Mouse (Mus musculus) central nervous system, embryonic 14 days (tissue): ENCODE measurements around the gene Sstr4. TPM values are rescaled to one million over a fixed set of nuclear protein-coding genes. Genes with fewer than 3 reads are reported as not detected.

ENCODE experiments used
- polyA plus RNA-seq: library from polyadenylated mRNA; depleted of rRNA; stranded (reverse); fragments of >200 nt; gene quantifications from 2 replicates; pipeline ENCODE4 v1.2.3, GENCODE M21; 2012; rRNA removed

The Sstr4 gene
- polyA plus RNA-seq, result 1.9 and 2.7 TPM in 2 replicates

DNA sequence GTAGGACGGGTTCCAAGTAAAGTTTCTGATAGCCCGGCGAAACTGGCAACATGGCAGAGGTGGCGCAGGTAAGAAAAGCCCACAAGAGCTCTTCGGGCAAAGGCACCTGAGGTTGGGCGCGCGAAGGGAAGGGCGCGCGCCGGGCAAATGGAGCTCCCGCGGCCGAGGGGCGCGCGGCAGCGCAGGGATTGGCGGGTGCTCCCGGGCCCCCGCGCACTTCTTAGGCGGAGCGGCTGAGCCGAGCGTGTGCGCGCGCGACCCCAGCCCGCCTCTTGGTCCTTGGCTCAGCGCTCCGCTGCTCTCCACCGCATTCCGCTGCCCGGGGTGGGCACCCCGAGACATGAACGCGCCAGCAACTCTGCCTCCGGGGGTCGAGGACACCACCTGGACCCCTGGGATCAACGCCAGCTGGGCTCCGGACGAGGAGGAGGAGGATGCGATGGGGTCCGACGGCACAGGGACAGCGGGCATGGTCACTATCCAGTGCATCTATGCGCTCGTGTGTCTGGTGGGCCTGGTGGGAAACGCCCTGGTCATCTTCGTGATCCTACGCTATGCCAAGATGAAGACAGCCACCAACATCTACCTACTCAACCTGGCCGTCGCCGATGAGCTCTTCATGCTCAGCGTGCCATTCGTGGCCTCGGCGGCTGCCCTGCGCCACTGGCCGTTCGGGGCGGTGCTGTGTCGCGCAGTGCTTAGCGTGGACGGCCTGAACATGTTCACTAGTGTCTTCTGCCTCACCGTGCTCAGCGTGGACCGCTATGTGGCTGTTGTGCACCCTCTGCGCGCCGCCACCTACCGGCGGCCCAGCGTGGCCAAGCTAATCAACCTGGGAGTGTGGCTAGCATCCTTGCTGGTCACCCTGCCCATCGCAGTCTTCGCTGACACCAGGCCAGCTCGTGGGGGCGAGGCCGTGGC is at the start of gene Sstr4:
Gene Sstr4 (plus strand): TSS at position 214 of the 921 bp plus-strand sequence.

DNA sequence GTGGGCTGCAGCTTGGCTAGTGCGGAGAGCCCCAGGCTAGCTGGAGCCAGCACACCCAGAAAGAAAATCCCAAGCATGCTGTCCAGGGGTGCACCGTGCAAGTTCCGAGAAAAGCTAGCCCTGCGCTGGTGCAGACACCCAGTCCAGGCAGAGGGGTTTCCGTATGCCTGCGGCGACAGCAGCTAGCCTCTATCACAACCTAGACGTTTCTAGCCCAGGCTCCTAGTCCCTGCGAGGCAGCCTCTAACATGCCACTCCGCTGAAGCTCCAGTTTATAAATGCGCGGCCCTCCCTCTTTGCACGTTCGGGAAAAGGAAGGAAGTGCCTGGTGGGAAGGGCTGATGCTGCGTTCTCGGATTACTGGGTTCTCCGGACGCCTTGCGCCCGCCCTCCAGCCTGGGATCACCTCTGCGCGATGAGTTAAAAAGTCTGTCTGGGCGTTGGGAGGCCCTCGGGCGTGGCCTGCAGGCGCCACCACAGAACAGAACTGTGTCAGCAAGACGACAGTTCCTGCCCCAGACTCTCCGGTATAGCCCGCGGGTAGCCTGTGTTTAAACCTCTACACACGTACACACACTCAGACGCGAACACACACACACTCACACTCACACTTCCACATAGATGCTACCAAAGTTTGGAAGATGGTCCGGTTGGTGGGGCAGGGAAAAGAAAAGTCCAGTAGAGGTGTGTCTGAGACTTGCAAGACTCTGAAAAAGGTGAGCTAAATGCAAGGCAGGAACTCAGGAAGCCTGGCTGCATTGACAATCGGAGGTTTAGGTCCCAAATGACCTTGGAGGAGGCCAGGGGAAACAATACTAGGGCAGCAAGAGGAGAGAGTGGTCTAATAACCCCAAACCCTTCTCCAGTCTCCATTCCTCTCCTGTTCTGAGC is 13.0 kb downstream of the Sstr4 start, which contains the start of gene Thbd:
Gene Thbd (minus strand): TSS at position 319 of the 891 bp plus-strand sequence.

DNA sequence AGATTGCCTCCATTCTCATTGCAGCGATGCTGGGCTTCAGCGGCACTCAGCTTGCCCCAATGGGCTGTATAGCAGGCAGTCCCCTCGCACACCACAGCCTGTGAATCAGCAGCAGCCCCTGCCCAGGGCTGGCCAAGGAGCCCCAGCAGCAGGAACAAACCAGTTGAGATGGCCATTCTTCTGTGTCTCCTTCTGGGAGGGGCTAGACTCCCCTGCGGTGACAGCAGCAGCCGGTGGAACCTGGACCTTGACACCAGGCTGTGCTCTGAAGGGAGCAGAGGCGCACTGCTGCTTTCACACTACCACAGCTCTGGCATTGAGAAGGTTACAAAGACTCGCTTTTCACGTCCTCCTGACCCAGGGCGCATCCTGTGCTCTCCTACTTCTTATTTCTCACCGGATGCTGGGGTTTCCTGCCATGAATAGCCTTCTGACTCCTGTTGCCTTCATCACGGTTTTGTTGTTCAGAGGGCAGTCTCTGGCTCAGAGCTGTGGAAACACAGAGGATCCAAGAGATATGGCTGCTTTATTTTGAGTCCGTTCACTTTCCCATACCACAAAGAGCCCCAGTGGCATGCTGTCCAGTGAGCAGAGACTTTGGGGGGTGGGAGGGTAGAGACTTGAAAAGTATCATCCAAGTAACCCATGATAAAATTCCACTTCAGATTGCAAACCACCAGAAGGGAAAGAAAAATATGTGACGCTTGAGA is 48.3 kb downstream of the Sstr4 start, which contains the start of gene Cd93:
Gene Cd93 (minus strand): TSS at position 315 of the 710 bp plus-strand sequence.

Other genes with a start within 250 kb of the Sstr4 start
- 7.3 and 12.3 TPM in 2 replicates for gene Thbd, start 12.8 kb downstream of the Sstr4 start, polyA plus RNA-seq
- gene Cd93, start 48.2 kb downstream of the Sstr4 start, polyA plus RNA-seq, result 8.9 and 9.4 TPM in 2 replicates